Mouse (Mus musculus) urinary bladder, postnatal 36 days (tissue): ENCODE data around the gene Cacfd1.

Source experiments
- DNase-seq, 2 experiments: peaks; one replicate each; pipeline ENCODE4 v3.0.0; 2022; ENCODE audit warnings: low spot score in 2 of 2, mixed read lengths in 1 of 2

Gene Cacfd1

GRCm38 (mm10) chr2:27026857-27027617 is 17.3 kb downstream of the Cacfd1 start:
- DNase-seq = no peak

- DNase-seq = peak; percentile 73 to 83
Measured at GRCm38 (mm10) chr2:27027618-27028436, 18.1 kb downstream of the Cacfd1 start, which contains the start of gene Slc2a6. TSS of gene Slc2a6 (minus strand) at chr2:27027998.

- no peak for DNase-seq
Measured at GRCm38 (mm10) chr2:27028437-27029015, 18.8 kb downstream of the Cacfd1 start.

GRCm38 (mm10) chr2:27032361-27032760 is 22.6 kb downstream of the Cacfd1 start:
- no peak for DNase-seq

GRCm38 (mm10) chr2:27036003-27036402 is 26.3 kb downstream of the Cacfd1 start:
- peak in 1 of 2 experiments; percentile 29 for DNase-seq

- no peak for DNase-seq
Measured at GRCm38 (mm10) chr2:27037008-27037407, 27.3 kb downstream of the Cacfd1 start.

- DNase-seq = peak; percentile 44 to 48
Measured at GRCm38 (mm10) chr2:27038596-27038995, 28.9 kb downstream of the Cacfd1 start.

GRCm38 (mm10) chr2:27039286-27039685 is 29.6 kb downstream of the Cacfd1 start:
- DNase-seq = no peak

GRCm38 (mm10) chr2:27042131-27042844 is 32.6 kb downstream of the Cacfd1 start:
- peak in 1 of 2 experiments; percentile 36 for DNase-seq

- peak; percentile 62 to 81 for DNase-seq
Measured at GRCm38 (mm10) chr2:27043461-27043860, 33.7 kb downstream of the Cacfd1 start.

GRCm38 (mm10) chr2:27044166-27044565 is 34.4 kb downstream of the Cacfd1 start:
- DNase-seq = peak in 1 of 2 experiments; percentile 31

- no peak for DNase-seq
Measured at GRCm38 (mm10) chr2:27044641-27045040, 34.9 kb downstream of the Cacfd1 start.

GRCm38 (mm10) chr2:27045979-27046770 is 36.4 kb downstream of the Cacfd1 start:
- DNase-seq = peak in 1 of 2 experiments; percentile 75

GRCm38 (mm10) chr2:27049408-27049807 is 39.7 kb downstream of the Cacfd1 start:
- DNase-seq = no peak

- DNase-seq = no peak
Measured at GRCm38 (mm10) chr2:27058251-27058650, 48.5 kb downstream of the Cacfd1 start.

- no peak for DNase-seq
Measured at GRCm38 (mm10) chr2:27058751-27059150, 49.0 kb downstream of the Cacfd1 start.

GRCm38 (mm10) chr2:27059187-27059586 is 49.5 kb downstream of the Cacfd1 start:
- DNase-seq = no peak

GRCm38 (mm10) chr2:27067124-27067523 is 57.4 kb downstream of the Cacfd1 start:
- no peak for DNase-seq

GRCm38 (mm10) chr2:27067996-27068395 is 58.3 kb downstream of the Cacfd1 start:
- DNase-seq = no peak

GRCm38 (mm10) chr2:27069646-27070045 is 59.9 kb downstream of the Cacfd1 start:
- DNase-seq = no peak
